Mouse (Mus musculus) v-Abl transformed pro-B cells (cell line): ENCODE data around the gene Cnbd2.

Source experiments
- in situ Hi-C, 2 experiments: fragments of 400-800 bp; cut with MboI; formaldehyde crosslinking; loops; one replicate each; pipeline ENCODE4 v1.15.1; 2025; ENCODE audit not compliant: unreplicated experiment in 2 of 2

Gene Cnbd2

DNA sequence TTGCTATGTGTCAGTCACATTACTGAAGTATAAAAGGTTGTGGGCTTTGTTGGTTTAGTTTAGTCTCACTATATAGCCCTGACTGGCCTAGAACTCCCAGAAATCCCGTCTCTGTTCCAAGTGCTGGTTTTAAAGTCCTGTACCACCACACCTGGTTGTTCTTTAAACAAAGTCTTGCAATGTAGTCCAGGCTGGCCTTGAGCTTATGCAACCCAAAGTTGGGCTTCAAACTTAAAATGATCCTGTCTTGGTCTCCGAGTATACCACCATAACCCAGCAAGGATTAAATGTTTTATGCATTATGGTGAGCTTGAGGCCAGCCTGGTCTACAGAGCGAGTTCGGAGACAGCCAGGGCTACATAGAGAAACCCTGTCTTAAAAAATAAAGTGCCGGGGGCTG lies 2.2 kb upstream of the Cnbd2 start:
- in situ Hi-C loops: loop anchor here (5.0 to 10.0 kb wide), 3 partner anchors 92 to 392 kb away; no protein-coding TSS in a partner anchor

DNA sequence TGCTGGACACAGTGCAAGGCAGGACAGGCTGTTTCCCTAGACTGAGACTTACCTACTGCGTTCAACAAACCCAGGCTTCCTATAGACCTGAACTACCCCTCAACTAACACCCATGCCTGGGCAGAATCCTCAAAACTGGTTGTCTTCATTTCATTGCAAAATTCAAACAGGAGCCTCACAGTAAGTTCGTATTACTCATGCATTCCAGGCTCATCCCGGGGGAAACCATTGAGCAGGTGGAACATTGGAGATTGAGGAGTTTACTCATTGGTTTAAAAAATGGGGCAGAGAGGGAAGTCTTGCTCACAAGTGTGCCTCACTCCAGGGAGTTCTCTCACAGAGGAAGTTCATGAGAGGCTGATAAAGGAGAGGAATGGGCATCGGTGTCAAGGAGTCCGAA lies 1.6 kb upstream of the Cnbd2 start:
- in situ Hi-C loops: loop anchor here (5.0 to 10.0 kb wide), 2 partner anchors 92 to 94 kb away; no protein-coding TSS in a partner anchor

DNA sequence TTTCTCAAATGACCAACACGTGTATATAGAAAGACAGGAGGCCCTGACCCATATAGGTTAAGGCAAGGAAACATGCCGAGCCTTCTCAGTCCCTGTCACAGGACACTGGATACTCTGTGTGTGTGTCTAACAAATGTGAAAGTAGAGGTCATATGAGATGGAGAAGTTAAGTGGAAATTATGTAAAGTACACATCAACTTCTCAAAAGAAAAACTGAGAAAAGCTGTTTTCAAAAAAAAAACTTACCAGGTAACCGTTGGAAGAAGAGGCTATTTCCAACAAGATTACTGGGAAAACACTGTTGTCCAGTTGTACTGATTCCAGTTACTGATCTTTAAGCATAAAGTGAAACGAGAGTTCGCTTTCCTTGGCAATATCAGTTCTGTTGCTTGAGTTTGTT lies 1.2 kb upstream of the Cnbd2 start:
- in situ Hi-C loops: loop anchor here (5.0 to 10.0 kb wide), 2 partner anchors 91 to 94 kb away; no protein-coding TSS in a partner anchor

DNA sequence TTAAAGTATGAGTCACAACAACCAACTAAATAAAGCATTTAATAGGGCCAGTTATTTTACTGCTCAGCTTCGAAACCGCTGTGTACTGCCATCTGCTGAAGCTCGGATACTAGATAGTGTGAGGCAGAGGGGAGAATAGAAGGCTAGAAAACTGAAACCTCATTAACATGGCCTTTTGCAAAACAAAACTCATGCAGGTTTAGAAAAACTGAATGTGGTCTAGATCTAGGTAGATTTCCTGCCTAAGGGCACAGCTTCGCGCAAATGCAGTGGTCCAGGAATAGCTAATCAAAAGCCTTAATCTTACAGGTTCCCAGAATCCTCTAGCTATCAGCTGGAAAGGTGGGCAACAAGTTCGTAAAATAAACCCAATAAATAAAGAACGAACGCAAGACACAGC lies 658 bp upstream of the Cnbd2 start:
- in situ Hi-C loops: loop anchor here (5.0 to 10.0 kb wide), 2 partner anchors 91 to 93 kb away; no protein-coding TSS in a partner anchor

DNA sequence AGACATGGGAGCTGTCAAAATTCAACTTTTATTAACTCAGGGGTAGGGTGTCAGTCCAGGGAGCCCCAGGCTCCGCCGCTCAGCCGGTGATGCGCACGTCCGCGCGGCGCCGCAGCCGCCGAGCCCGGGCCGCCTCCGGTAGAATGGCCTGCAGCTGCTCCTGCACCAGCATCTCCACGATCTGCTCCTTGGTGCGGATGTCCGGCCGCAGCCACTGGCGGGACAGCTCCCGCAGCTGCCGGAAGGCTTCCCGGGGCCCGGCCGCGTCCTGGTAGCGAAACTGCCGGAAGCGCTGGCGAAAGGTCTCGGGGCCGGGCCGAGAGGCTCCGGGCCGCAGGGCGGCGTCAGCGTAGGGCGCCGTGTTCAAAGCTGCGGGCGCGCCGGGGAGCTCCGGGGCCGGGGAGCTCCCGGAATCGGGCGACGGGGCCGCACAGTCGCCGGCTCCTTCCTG lies 233 bp upstream of the Cnbd2 start:
- in situ Hi-C loops: loop anchor here (5.0 to 10.0 kb wide), 2 partner anchors 90 to 93 kb away; no protein-coding TSS in a partner anchor

DNA sequence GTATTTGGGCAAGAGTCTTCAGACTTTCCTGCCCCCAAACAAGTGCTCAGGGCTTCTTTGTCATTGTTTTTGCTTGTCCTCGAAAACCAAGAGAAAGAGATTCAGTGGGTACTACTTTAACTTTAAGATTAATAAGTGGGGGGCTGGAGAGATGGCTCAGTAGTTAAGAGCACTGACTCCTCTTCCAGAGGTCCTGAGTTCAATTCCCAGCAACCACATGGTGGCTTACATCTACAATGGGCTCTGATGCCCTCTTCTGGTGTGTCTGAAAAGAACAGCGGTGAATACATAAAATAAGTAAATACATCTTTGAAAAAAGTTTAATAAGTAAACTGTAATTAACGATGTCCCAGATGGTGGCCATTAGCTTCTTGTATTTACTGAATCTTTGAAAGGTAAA lies 1.1 kb downstream of the Cnbd2 start:
- in situ Hi-C loops: loop anchor here (5.0 to 10.0 kb wide), 2 partner anchors 89 to 92 kb away; no protein-coding TSS in a partner anchor

DNA sequence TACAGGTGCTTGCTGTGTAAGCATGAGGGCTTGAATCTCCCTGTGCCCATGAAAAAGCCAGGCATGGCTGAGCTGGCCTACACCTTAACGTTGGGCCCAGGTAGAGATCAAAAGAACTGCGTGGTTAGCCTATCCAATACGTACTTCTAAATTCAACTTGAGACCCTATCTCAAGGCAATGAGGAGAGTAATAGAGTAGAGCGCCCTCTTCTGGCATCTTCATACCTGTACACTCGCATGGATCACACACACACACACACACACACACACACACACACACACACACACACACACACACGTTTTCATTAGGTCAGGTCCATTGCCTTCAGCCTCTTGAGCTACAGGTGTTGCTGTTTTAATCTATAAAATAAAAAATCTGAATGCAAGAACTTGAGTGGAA lies 2.7 kb downstream of the Cnbd2 start:
- in situ Hi-C loops: loop anchor here (5.0 to 10.0 kb wide), 2 partner anchors 87 to 90 kb away; no protein-coding TSS in a partner anchor

DNA sequence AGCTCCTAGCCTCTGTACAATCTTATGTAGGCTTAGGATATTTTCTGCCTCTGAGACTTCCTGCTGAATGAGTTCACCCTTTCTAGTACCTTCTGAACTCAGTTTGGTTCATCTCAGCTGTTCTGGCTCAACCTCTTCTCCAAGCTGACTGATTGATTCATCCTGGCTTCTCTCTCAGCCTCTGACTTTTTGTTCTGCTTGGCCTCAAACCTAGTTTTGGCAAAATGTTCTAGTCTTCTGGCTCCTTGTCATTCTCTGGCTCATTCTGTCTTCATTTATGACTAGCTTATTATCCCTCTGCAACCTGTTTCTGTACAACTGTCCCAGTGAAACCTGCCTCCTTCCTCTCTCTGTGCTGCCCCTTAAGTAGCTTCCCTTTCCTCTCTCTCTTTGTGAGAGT lies 6.4 kb downstream of the Cnbd2 start:
- in situ Hi-C loops: loop anchor here in 1 of 2 experiments (10.0 kb wide), 1 partner anchor 86 kb away; no protein-coding TSS in a partner anchor

DNA sequence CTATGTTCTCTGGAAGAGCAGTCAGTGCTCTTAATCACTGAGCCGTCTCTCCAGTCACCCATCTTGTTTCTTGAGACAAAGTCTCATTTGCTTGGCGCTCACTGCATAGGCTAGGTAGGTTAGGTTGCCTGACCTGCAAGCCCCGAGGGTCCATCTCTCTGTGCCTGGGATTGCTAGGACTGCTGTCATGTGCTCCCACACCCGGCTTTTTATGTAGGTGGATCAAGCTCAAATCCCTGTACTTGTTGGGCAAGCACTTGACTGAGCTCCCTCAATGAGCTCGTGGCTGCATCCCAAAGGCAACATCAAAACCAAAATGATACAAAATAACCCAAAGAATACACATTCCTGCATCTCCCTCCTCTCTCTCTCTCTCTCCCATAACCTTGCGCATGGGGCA lies 9.4 kb downstream of the Cnbd2 start:
- in situ Hi-C loops: loop anchor here in 1 of 2 experiments (10.0 kb wide), 1 partner anchor 53 kb away; no protein-coding TSS in a partner anchor

DNA sequence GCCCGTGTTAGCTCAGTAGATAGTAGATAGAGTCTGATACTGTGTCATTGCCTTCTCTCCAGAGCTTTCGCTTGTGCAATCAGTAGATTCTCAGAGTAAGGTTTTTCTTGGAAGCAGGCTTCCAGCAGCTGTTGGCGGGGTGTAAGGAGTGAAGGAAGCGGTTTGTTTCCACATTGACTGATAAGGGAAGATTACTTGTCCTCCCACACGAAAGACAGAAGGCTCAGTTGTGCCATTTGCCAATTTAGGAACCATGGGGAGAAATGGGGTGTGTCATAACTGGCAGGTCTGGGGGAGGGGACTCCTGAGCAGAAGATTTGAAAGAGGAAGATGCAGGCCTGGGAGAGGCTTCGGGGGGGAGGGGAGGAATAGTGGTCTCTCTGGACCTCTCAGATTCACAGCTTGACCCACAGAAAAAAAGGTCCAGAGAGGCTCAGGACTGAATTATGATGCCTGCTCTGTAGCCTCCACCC lies 12.1 kb downstream of the Cnbd2 start:
- in situ Hi-C loops: loop anchor here in 1 of 2 experiments (10.0 kb wide), 1 partner anchor 51 kb away; no protein-coding TSS in a partner anchor

DNA sequence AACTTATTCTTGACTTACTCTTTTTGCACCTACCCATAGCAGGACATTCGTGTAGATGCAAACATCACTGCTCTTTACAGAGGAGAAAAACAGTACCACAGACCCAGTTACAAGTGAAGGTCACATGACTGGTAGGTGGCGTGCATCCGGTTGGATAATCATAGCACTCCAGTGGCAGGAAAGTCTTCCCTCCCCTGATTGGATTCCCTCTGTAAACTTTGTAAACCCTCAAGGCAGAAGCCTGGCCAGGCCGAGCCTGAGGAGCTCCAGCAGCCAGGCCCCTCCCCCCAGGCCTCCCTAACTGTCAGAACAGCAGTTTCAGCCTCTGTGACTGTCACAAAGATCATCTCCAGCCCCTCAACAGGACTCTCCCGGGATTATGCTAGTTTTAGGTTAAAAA lies 12.6 kb downstream of the Cnbd2 start:
- in situ Hi-C loops: loop anchor here in 1 of 2 experiments (10.0 kb wide), 1 partner anchor 50 kb away; no protein-coding TSS in a partner anchor

DNA sequence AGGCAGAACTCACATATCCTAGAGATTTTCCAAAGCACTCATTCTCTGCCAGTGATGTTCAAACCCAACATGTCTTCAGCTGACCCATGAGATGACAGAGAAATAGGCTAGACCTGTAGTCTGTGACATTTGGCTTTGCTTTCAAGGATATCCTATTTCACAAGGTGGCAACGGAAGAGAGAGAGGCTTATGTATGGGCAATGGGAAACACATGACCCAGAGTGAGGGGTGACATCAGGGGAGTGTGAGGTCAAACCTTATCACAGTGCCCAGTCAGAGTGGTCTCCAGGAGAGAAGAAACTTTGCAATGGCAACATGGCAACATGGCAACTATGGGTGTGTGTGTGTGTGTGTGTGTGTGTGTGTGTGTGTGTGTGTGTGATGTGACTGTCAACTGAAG lies 18.6 kb downstream of the Cnbd2 start:
- in situ Hi-C loops: no loop called here

DNA sequence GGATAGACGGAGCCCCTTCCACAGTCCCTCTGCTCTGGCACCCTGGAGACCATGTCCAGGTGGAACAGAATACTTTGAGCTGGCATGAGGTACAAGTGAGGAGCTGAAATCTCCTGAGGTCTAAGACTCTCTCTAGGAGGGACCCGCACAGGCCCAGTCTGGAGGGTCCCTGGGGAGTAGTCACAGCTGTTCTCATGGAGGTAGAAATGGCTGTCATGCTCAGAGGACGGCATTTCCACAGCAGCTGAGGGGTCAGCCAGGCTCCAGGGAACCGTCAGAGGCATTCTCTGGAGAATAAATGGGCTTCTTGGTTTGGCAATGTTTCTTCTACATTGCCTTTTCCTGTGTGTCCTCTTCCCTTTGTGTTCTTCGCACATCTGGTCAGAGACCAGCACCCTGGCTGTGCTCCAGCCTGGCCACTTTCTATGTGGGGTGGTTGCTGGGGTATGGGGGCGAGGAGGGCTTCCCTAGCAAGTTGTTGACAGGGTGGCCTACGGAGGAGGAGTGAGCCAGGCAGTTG lies 19.4 kb downstream of the Cnbd2 start:
- in situ Hi-C loops: no loop called here

DNA sequence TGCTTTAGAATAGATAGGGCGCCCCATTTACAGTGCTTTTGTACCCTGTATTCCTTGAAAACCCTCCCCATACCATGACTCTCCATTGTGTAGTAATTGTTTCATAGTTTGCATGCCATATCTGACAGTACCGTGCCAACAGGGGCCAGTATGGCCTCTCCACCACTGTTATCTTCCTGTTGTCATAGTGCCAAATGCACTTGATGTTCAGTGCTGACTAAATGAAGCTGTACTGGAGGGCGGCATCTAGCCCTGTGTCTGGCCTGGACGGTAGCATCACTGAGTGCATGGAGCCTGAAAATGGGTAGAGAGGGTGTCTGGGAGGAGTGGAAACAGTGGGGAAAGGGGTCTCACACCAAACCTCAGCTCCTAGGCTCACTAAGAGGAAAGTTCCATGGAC lies 28.0 kb downstream of the Cnbd2 start:
- in situ Hi-C loops: no loop called here

DNA sequence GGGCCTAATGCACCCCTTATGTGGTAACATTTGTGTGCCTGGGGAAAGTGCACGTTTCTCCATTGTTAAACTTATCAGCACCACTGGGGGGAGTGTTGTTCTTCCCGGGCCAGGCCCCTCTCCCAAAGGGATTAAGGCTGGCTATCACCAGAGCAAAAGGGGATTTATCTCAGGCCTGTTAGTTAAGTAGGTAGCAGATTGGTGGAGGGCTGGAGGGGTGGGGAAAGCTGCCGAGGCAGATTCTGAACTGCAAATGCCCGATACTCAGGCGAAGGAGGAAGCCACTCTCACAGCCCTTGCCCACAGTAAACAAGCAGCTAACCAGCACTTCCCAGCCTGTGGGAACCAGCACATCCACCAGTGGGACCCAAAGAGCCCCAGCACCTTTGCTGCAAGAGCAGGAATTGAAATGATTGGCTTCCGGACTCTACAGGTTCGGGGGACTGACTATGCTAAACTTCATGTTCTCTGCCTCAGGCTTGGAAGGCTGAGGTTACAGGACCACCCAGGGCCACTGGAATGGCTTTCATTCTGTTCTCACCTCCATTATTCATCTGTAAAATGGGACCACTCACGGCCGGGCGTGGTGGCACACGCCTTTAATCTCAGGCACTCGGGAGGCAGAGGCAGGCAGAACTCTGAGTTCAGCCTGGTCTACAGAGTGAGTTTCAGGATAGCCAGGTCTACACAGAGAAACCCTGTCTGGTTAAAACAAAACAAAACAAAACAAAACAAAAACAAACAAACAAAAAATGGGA lies 32.9 kb downstream of the Cnbd2 start:
- in situ Hi-C loops: no loop called here

DNA sequence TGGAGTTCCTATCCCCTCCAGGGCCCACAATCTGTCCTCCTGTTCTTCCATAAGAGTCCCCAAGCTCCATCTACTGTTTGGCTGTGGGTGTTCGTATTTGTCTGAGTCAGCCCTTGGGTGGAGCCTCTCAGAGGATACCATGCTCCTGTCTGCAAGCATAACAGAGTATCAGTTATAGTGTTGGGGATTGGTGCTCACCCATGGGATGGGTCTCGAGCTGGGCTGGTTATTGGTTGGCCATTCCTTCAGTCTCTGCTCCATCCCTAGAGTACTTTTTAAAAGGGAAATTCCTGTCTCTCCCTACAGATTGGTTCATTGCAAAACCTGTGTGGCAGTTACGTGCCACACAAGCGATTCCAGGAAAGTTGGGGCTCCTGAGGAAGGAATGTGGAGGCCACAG lies 36.7 kb downstream of the Cnbd2 start:
- in situ Hi-C loops: no loop called here

DNA sequence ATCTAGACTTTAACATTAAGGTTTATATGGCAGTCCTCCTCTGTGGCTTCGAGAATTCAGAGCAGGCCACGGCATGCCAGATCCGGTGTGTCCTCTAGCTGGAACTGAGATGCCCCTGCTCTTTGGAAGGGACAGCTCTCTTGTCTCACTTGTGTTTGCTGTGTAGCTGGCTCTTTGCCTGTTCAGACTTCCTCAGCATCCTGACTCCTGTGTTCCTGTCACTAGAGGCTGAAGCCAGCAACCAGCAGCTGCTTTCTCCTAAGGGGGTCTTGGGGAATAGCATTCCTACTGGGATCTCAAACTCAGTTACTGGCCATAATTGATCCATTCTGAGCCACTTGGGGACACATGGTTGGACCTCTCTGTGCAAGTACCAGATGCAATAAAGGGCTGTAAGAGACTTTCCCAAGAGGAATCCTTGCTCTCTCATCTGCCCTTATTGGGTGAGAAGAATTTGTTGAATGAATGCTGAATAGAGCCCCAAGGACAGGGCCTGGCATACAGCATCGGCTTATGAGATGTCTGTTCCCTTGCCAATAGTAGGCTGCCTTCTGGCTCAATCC lies 37.3 kb downstream of the Cnbd2 start:
- in situ Hi-C loops: no loop called here

DNA sequence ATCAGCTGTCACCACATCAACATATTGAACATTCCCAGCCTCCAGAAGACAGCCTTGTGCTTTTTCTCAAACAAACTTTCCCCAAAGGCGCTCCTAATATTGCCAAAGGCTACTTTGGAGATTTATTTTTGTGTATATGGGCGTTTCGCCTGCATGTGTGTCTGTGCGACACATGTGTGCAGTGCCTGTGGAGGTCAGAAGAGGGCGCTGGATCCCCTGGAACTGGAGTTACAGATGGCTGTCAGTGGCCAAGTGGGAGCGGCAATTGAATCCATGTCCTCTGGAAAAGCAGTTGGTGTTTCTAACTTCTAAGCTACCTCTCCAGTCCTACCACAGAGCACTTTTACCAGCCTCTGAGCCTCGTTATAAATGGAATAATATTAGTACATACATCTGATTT lies 39.1 kb downstream of the Cnbd2 start:
- in situ Hi-C loops: no loop called here

DNA sequence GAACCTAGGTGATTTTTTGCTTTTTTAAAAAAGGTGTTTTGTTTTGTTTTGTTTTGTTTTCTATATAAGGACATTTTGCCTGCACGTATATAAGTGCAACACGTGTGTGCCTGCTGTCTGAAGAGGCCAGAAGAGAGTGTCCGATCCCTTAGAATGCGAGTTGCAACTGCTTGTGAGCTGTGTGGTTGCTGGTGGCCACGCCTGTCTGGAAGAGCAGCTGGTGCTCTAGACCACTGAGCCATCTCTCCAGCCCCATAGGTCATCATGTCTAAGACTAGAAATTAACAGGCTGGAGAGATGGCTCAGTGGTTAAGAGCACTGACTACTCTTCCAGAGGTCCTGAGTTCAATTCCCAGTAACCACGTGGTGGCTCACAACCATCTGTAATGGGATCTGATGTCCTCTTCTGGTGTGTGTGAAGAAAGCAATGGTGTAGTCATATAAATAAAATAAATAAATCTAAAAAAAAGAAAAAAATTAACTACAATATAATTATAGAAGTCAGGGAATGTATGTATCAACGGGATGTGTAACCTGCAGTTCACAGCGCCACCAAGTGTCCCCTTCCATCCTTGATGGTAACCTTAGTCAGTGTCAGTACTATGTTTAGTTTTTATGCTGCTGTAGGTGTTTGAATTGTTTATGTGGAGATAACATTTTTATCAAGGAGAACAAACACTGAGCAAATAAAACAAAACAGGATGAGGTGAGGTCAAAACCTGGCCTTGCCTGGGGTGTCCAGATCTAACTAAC lies 40.5 kb downstream of the Cnbd2 start:
- in situ Hi-C loops: no loop called here

DNA sequence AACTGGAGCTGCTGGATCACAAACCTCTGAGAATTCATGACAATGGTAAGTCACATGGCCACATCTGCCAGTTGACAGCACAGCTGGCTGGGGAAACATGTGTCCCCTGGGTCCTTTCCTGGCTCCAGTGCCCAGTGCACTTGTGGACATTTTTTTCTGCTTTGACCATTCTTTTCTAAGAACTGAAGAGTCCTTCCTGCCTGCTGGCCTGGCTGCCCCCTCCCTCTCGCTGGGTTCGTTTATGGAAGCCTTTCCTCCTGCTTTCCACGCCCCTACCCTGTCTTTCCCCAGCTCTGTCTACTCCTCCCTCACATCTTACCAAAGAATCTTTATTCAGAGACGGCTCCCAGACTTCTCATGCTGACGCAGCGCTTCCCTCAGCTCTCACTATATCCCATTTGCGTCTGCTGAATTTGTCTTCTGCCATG lies 41.2 kb downstream of the Cnbd2 start:
- in situ Hi-C loops: no loop called here
